Mouse (Mus musculus): ENCODE measurements around the gene Oser1.
A peak's percentile ranks its signal among the peaks of the same experiment; 100 is the strongest.
"Not testable (repeated sequence)": the region's sequence is repeated elsewhere in the genome, so short reads cannot be mapped to it uniquely, and the experiment has no call there.

Gene Oser1

DNA sequence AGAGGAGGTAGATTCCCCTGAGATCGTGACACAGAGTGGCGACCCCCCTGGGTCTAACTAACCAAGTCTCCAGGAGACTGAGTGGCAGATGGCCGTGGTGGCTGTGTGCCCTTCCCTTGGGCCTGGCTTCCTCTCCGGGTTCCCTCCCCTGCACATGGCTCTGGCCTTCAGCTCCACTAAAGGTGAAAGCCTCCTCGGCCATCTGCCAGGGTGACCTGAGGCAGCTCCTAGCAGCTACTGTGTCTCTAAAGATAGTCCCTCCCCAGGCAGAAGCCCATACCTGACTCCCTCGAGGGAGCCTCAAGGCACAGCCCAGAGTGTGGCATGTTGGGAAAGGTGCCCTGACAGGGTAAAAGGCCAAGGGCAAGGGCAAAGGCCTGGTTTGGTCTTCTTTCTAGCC, 19.0 kb upstream of the Oser1 start:
- DNase-seq (ENCODE audit: low spot score in 2 of 2) = no peak

DNA sequence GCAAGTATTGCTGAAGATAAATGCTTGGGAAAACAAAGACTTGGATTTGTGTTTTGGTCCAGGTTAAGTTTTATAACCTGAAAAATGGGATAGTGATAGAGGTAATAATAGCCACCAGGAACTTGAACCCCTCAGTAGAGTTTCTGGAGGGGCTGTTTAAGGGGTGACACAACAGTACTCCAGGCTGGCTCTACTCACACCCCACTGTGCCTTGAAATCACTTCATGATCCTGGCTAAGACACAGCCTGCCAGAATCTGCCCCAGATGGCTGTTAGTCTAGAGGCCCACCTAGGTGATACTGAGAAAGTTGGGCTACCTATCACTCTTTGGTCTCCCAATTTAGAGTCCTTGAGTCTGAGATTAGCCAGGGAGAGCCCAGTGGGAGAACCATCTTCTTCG, 15.0 kb upstream of the Oser1 start:
- DNase-seq (ENCODE audit: low spot score in 2 of 2) = no peak

DNA sequence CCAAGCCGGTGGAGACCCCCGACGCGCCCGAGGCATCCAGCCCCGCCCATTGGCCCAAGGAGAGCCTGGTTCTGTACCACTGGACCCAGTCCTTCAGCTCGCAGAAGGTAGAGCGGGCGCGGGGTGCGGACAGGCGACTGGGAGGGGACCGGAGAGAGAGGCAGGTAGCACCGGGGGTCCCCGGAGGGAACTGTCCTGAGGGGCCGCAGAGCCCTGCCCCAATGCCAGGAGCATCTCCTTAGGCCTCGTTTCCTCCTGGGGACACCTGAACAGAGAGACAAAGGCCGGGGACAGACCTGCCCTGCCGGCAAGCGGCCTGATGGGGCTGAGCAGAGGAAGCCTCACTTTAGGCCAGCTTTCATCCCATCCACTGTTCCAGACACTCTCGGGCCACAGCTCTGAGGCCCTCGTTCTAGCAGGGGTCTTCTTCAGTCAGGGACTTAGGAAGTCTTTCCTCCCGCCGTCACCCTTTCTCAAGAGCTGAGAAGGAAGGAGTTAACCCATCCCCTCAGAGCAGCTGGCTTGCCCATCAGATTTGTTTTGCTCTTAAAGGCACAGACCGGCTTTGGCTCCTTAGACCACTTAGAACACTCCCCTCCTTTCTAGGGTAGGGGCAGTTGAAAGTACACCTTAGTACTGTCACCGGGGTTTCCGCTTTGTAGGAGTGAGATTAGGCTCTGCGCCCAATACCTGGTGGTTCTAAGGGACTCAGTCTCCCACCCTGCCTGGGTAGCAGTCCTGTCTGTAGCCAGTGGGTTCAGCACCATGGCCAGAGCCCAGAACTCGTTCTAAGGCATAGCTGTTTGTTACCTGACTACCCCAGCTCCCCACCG, 14.3 kb upstream of the Oser1 start:
- no peak for DNase-seq (ENCODE audit: low spot score in 2 of 2)

GRCm38 (mm10) chr2:163438246-163438618, 13.7 kb upstream of the Oser1 start, which contains the start of gene Gdap1l1:
TSS of gene Gdap1l1 (plus strand) at chr2:163438476.
- peak; percentile 74 to 75 for DNase-seq (ENCODE audit: low spot score in 2 of 2)

GRCm38 (mm10) chr2:163437800-163438199, 13.3 kb upstream of the Oser1 start:
- no peak for DNase-seq (ENCODE audit: low spot score in 2 of 2)

- no peak for DNase-seq (ENCODE audit: low spot score in 2 of 2)
Measured at GRCm38 (mm10) chr2:163433971-163434370, 9.5 kb upstream of the Oser1 start.

DNA sequence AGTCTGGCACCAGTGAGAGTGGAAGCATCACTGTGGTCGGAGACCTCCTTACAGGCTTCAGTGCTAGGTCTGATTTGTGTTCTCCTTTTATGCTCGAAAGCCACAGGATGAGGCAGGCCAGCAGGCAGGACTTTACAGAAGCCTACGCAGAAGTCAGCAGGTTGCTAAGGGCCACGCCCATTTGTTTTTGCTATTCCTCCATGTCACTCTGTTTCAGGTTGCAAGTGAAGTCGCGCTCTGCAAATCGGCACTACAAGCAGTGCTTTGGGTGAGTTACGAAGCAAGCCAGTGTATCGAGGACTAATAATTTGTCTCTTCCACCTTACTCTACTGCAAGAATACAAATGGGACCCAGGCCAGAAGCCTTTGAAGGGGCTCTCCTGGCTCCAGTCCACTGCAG, 6.8 kb upstream of the Oser1 start:
- no peak for DNase-seq (ENCODE audit: low spot score in 2 of 2)

- no peak for DNase-seq (ENCODE audit: low spot score in 2 of 2)
Measured at GRCm38 (mm10) chr2:163428346-163429011, 4.0 kb upstream of the Oser1 start.

DNA sequence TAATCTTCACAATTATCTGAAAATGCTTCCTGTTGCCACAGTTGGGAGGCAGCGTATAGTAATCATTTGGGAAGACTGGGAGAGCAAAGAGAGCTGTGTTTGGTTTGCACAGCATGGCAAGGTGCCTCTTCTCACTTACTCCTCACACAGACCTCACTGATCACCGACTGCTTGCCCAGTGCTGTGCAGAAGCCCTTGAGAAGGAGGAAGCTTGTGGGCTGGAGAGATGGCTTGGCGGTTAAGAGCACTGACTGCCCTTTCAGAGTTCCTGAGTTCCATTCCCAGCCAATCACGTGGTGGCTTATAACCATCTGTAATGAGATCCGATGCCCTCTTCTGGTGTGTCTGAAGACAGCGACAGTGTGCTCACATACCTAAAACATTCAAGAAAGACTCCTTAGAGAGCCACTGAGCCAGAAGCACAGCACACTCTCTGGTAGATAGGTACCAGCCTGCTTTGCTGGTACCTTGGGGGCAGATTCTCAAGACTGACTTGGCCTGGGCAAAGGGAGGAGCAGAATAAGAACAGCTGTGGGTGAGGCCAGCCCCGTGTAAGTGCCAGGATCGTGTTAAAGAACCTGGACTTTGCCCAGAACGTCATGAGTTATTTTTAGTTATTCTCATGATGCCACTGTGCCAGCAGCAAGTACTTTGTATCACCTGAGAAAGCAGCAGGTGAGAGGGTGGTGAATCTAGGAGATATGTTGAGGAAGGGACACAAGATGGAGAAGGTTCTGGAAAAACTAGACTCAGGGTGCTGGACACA, 1.4 kb downstream of the Oser1 start:
- DNase-seq (ENCODE audit: low spot score in 2 of 2) = no peak

DNA sequence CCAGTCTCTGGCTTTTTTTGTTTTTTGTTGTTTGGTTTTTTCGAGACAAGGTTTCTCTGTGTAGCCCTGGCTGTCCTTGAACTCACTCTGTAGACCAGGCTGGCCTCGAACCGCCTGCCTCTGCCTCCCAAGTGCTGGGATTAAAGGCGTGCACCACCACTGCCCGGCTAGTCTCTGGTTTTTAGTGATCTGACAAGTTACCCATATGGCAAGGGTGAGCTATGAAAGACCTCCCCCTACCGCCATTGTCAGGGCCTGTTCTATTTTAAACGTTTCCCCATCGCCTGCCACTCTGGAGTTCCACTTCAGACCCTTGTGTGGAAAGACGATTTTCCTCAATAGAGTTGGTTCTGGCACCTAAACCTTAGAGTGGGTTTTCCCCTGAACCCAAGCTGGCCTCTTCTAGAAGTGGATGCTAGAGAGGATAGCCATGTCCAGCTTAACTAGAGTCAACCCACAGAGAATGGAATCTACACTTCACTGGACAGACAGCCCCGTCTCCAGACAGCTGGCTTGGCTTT, 4.1 kb downstream of the Oser1 start:
- DNase-seq (ENCODE audit: low spot score in 2 of 2) = no peak

DNA sequence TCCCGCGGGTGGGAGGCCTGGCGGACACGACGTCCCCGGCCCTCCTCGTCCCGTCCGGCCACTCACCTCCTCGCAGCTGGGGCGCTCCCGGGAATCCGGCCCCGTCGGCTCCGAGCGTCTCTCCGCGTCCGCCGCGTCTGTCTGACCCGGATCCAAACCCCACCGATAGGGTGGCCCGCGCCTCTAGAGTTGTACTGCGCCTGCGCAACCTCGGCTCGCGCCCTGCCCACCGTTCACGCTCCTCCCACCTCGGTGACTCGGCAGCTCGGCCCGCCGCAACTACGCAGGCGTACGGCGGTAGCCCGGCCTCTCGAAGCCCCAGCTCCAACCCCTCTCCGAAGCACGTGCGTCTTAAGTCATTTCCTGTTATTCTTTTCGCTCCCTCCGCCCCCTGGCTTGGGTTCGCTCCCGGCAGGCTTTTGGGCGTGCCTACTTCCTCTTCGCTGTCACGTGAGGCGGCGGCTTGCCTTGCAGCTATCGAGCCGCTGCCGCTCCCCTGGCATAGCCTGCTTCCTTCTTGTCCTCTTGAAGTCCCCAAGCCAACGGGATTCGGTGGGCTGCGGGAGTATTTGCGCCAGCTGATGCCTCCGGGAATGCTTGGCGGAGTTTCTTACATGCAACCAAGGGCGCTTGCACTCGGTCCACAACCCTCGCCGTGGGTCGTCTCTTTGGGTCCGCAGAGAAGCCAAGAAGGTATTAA, 5.0 kb downstream of the Oser1 start:
- peak; percentile 99 for DNase-seq (ENCODE audit: low spot score in 2 of 2)

DNA sequence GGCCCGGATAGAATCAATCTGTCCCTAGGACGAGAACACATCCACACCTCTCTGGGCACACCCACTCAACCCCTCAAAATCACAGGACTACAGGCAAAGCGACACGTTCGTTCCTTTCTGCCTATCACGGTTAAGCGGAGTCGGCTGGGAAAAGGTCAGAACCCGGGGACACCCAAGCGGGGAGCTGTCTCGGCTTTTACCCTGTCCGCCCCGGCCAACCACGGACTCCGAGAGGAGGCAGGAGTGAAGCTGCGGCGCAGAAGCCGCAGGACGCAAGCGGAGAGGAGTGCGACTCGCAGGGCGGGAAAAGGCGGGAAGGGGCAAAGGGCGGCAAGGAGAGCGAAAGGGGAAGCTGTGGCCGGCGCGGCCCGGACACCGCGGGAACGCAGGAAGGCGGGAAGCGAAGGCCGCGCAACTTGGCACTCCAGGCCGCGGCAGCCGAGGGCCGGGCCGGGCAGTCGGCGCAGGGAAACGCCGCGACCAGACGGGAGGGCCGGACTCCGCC, 5.6 kb downstream of the Oser1 start:
- DNase-seq (ENCODE audit: low spot score in 2 of 2) = peak in 1 of 2 experiments; percentile 26

- DNase-seq (ENCODE audit: low spot score in 2 of 2) = no peak
Measured at GRCm38 (mm10) chr2:163417830-163418229, 6.7 kb downstream of the Oser1 start.

- DNase-seq (ENCODE audit: low spot score in 2 of 2) = no peak
Measured at GRCm38 (mm10) chr2:163417026-163417425, 7.5 kb downstream of the Oser1 start.

GRCm38 (mm10) chr2:163412846-163413590, 11.5 kb downstream of the Oser1 start:
- no peak for DNase-seq (ENCODE audit: low spot score in 2 of 2)

- no peak for DNase-seq (ENCODE audit: low spot score in 2 of 2)
Measured at GRCm38 (mm10) chr2:163412419-163412818, 12.1 kb downstream of the Oser1 start.

GRCm38 (mm10) chr2:163411840-163412239, 12.7 kb downstream of the Oser1 start:
- DNase-seq (ENCODE audit: low spot score in 2 of 2) = no peak

GRCm38 (mm10) chr2:163411344-163411743, 13.2 kb downstream of the Oser1 start:
- not testable (repeated sequence) for DNase-seq (ENCODE audit: low spot score in 2 of 2)

DNA sequence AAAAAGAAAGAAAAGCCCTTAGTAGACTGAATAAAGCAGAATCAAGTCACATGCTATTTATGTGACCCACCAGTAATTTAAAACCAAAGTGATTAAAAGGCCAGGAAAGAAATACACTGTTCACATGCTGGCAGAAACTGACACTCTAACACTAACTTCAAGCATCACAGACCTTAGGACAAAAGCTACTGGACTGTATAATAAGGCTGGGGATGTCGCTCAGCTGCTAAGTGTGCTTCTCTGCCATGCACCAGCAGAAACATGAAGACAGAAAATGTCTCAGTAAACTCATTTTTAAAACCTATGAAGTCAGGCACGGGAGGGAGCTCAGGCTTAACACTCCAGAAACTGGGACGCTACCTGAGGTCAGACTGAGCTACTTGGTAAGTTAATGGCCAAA, 14.3 kb downstream of the Oser1 start:
- no peak for DNase-seq (ENCODE audit: low spot score in 2 of 2)

GRCm38 (mm10) chr2:163404037-163404815, 20.3 kb downstream of the Oser1 start:
- DNase-seq (ENCODE audit: low spot score in 2 of 2) = no peak

Data from right cerebral cortex, postnatal 36 days (tissue).